Mouse (Mus musculus) stomach, postnatal 0 days (tissue): ENCODE data around the gene Bpifb2. TPM values are rescaled to one million over a fixed set of nuclear protein-coding genes. Genes with fewer than 3 reads are reported as not detected.
A peak's percentile ranks its signal among the peaks of the same experiment; 100 is the strongest.

Source experiments
- ATAC-seq: fragments of 200-750 bp; cut with Nextera tagmentation; 2 replicates; pipeline ENCODE4 v1.8.0; 2017; ENCODE audit not compliant: low FRiP score, low TSS enrichment
- DNase-seq: peaks from one replicate; pipeline ENCODE4 v3.0.0-alpha.2; 2016; ENCODE audit warnings: low spot score
- H3K27ac ChIP-seq: fragments of 300-500 bp; sonication (generic); replicated peaks from 2 replicates; pipeline ENCODE4 v1.5.1; 2014; ENCODE audit warnings: mild to moderate bottlenecking, control low read depth
- H3K27me3 ChIP-seq: fragments of 300-500 bp; sonication (generic); 2 replicates; pipeline ENCODE4 v1.6.1; 2014; ENCODE audit warnings: low read length; ENCODE audit not compliant: control insufficient read depth, insufficient read depth
- H3K36me3 ChIP-seq: fragments of 300-500 bp; sonication (generic); 2 replicates; pipeline ENCODE4 v1.6.1; 2014; ENCODE audit warnings: low read length, mixed read lengths; ENCODE audit not compliant: control insufficient read depth, insufficient read depth
- H3K4me1 ChIP-seq: fragments of 300-500 bp; sonication (generic); replicated peaks from 2 replicates; pipeline ENCODE4 v1.6.1; 2014; ENCODE audit warnings: antibody characterized with exemption; ENCODE audit not compliant: control insufficient read depth, insufficient read depth
- H3K4me2 ChIP-seq: fragments of 300-500 bp; sonication (generic); replicated peaks from 2 replicates; pipeline ENCODE4 v1.6.1; 2014; ENCODE audit warnings: low read depth, mild to moderate bottlenecking, control low read depth, moderate library complexity
- H3K4me3 ChIP-seq: fragments of 300-500 bp; sonication (generic); 2 replicates; pipeline ENCODE4 v1.5.1; 2014; ENCODE audit warnings: low read depth, low read length, control low read depth
- H3K9ac ChIP-seq: fragments of 300-500 bp; sonication (generic); 2 replicates; pipeline ENCODE4 v1.6.1; 2014; ENCODE audit warnings: mild to moderate bottlenecking, low read length, control low read depth, mixed read lengths
- H3K9me3 ChIP-seq: fragments of 300-500 bp; sonication (generic); 2 replicates; pipeline ENCODE4 v1.6.1; 2016; ENCODE audit warnings: low read length; ENCODE audit not compliant: control insufficient read depth
- CTCF ChIP-seq: IDR thresholded peaks from 2 replicates; pipeline ENCODE4 v1.5.1; 2016; ENCODE audit warnings: antibody characterized with exemption, low read depth, mild to moderate bottlenecking, moderate library complexity
- EP300 ChIP-seq: optimal IDR thresholded peaks from 2 replicates; pipeline ENCODE3; 2016; ENCODE audit warnings: antibody characterized with exemption
- WGBS: fragments of 180-500 bp; shearing (Covaris S2); extraction: QIAGEN DNeasy Blood & Tissue Kit; methylation state at CpG from one replicate; pipeline ENCODE4 v1.1.7; 2014; 5-methylcytosine and 5-hydroxymethylcytosine counted together
- polyA plus RNA-seq: library from polyadenylated mRNA; unstranded; fragments of >200 nt; fragmentation: Nextera tagmentation; extraction: Ambion mirVana; gene quantifications from 2 replicates; pipeline ENCODE4 v1.2.1, GENCODE M21; 2015

The Bpifb2 gene
- polyA plus RNA-seq, 1 experiment from 2014 or later: not detected

DNA sequence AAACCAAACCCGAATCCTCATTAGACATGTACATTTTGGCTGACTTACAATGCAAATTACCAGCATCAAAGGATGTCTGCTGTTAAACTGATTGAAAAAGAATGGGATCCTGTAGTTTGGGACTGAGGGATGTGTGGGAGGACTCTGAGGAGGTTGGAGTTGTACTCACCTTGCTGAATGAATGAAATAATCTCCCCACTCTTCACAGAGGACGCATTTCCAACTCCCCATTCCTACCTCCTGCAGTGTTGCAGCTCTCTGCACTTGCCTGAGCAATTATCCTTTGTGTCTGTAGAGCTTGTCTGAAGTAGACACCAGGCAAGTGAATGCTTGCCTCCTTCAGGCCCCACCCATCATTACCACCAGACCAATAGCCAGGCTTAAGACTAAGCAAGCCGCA, 26.5 kb upstream of the Bpifb2 start:
- Histone ChIP-seq H3K9ac (no peak overlapping the region), H3K4me1 (no peaks in the 10 kb centered on the region), H3K27me3 (no peaks in the 10 kb centered on the region), H3K27ac (no peak overlapping the region), H3K9me3 (no peaks in the 10 kb centered on the region), H3K4me3 (no peak overlapping the region), H3K36me3 (no peaks in the 10 kb centered on the region), H3K4me2 (no peak overlapping the region)
- no peak for DNase-seq
- no peak for ATAC-seq
- 71% methylated on average over 3 of the region's 3 CpGs for WGBS
- TF ChIP-seq CTCF: no peak
- no peak for TF ChIP-seq EP300

DNA sequence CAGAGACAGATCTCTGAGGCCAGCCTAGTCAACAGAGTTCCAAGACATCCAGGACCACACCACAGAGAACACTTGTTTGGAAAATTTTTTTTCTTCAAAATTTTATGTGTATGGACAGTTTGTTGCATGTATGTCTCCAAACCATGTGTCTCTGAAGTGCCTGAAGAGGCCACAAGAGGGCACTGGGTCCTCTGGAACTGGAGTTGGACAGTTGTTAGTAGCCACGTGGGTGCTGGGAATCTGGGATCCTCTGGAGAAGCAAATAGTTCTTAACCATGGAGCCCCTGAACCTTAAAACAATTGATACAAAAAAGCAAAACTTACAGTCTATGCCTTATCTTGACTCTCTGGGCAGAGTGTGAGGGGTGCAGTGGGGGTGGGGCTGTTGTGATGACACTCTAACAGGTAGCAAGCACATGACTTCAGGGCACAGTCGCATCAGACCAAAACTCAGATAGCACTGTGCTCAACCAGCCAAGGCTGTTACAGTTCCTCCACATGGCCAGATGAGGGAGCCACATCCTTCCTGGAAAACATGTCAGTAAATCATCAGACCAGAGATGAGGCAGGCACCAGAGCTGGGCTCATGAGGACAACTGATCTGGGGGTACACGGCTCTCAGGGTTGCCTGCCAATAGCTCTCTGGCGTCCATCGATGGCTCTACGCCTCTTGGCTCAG, 24.4 kb upstream of the Bpifb2 start:
- WGBS: 85% methylated on average over 6 of the region's 6 CpGs

DNA sequence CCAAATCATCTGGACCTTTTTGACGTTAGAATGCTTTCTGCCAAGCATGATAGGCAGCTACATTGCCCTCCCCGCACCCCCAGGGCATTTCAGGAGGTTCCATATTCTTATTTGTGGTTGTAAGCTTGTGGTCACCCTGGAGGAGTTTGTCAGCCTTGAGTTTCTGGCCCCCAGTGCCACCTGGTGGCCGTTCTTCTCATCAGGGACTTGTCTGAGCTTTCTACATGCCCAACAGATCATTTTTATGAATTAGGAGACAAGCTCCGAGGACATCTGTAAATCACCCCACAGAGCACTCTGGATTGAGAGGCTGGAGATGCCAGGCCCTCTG, 23.9 kb upstream of the Bpifb2 start:
- peak; percentile 69 for DNase-seq
- no peaks in the 10 kb centered on the region for H3K27me3 ChIP-seq
- no peak overlapping the region for H3K27ac ChIP-seq
- ATAC-seq: no peak
- H3K36me3 ChIP-seq: no peaks in the 10 kb centered on the region
- no peak overlapping the region for H3K9ac ChIP-seq
- no peak overlapping the region for H3K4me2 ChIP-seq
- H3K4me3 ChIP-seq: no peak overlapping the region
- no peaks in the 10 kb centered on the region for H3K4me1 ChIP-seq
- TF ChIP-seq EP300 (no peak), CTCF (peak; percentile 67)
- WGBS: 44% methylated on average over 4 of the region's 4 CpGs
- no peaks in the 10 kb centered on the region for H3K9me3 ChIP-seq

More for the DNA sequence above, 24.4 kb upstream of the Bpifb2 start:
- no peaks in the 10 kb centered on the region for H3K9me3 ChIP-seq
- no peak for DNase-seq
- no peak for ATAC-seq
- no peak overlapping the region for H3K4me3 ChIP-seq
- no peaks in the 10 kb centered on the region for H3K27me3 ChIP-seq
- no peak overlapping the region for H3K9ac ChIP-seq
- H3K4me2 ChIP-seq: no peak overlapping the region
- no peaks in the 10 kb centered on the region for H3K36me3 ChIP-seq
- H3K27ac ChIP-seq: no peak overlapping the region
- TF ChIP-seq EP300 (no peak), CTCF (peak; percentile 51)
- no peaks in the 10 kb centered on the region for H3K4me1 ChIP-seq

DNA sequence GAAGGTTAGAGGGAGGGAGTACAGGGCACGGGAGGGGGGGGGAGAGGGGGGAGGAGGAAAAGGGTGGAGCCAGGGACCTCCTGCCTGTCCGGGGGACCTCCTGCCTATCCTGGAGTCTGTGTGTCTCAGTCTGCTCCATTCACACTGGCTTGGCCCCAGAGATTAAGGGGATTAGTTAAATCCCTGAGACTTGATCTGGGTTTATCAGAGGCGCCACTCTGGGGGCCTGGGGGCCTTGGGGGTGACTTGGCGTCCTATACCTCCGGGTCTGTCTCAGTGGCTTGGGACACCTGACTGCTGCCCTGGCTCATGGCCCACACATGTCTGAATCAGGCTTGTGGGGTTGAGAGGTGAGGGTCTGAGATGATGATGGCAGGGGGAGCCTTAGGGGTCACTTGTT, 21.3 kb upstream of the Bpifb2 start:
- 17% methylated on average over 4 of the region's 5 CpGs for WGBS
- ATAC-seq: no peak
- DNase-seq: no peak

DNA sequence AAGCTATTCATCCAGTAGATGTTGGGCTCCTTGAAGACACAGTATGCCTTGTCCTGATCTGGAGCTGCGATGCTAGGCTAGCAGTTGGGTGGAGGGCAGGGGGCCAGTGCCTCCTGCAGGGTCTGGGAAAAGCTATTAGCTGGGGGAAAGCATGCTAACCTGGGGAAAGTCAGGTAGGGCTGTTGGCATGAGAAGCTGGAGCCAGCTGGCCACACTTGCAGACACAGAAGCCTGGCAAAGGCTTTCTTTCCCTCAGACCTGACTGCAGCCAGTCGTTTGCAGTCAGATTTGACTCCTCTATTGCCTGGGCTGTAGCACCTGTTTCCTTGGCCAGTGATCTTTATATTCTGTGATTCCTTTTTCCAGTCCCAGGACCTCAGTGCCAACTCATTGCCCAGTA, 15.3 kb upstream of the Bpifb2 start:
- Histone ChIP-seq H3K9ac (no peak overlapping the region), H3K27ac (no peak overlapping the region), H3K27me3 (no peaks in the 10 kb centered on the region), H3K4me3 (no peak overlapping the region), H3K9me3 (no peaks in the 10 kb centered on the region), H3K36me3 (no peaks in the 10 kb centered on the region), H3K4me1 (no peaks in the 10 kb centered on the region), H3K4me2 (no peak overlapping the region)
- no peak for ATAC-seq
- DNase-seq: no peak
- WGBS: 69% methylated on average over 2 of the region's 2 CpGs
- TF ChIP-seq CTCF (no peak), EP300 (no peak)

More for the DNA sequence above, 21.3 kb upstream of the Bpifb2 start:
- H3K27ac ChIP-seq: no peak overlapping the region
- no peak overlapping the region for H3K9ac ChIP-seq
- TF ChIP-seq EP300 (no peak), CTCF (no peak)
- no peaks in the 10 kb centered on the region for H3K36me3 ChIP-seq
- no peaks in the 10 kb centered on the region for H3K4me1 ChIP-seq
- no peak overlapping the region for H3K4me3 ChIP-seq
- H3K4me2 ChIP-seq: no peak overlapping the region
- H3K27me3 ChIP-seq: no peaks in the 10 kb centered on the region
- H3K9me3 ChIP-seq: no peaks in the 10 kb centered on the region

DNA sequence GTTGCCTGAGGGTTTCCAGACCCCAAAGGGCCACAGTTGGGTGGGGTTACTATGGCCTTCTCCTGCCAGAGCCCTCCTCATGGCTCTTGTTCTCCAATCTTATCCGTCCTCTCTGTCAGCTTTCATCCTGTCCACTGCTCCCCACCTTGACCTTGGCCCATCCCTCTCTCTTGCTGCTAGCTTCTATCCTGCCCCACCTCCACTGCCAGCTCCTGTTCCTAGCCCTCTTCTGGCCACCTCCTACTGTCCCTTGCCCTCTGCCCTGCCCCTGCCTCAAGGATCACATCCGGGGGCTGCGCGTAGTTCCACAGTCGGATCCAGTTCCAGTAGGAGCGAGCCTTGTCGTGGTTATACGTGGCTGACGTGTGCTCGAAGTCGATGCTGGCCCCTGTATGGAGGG, 14.5 kb upstream of the Bpifb2 start:
- ATAC-seq (peak; percentile 29; the same call in 1 of the 2 replicates), DNase-seq (no peak)
- TF ChIP-seq EP300 (no peak), CTCF (no peak)
- H3K36me3 ChIP-seq: no peaks in the 10 kb centered on the region
- no peak overlapping the region for H3K9ac ChIP-seq
- no peak overlapping the region for H3K4me3 ChIP-seq
- H3K4me1 ChIP-seq: no peaks in the 10 kb centered on the region
- no peak overlapping the region for H3K27ac ChIP-seq
- H3K4me2 ChIP-seq: no peak overlapping the region
- no peaks in the 10 kb centered on the region for H3K27me3 ChIP-seq
- no peaks in the 10 kb centered on the region for H3K9me3 ChIP-seq
- WGBS: 83% methylated on average over 11 of the region's 11 CpGs
